Mouse (Mus musculus): ENCODE measurements at regions not wholly inside any gene's neighbourhood (a gene's known extent, or its start where the extent isn't known, plus 50 kb on each side); places are given as distances from the start of the nearest gene placed in this dataset.

DNA sequence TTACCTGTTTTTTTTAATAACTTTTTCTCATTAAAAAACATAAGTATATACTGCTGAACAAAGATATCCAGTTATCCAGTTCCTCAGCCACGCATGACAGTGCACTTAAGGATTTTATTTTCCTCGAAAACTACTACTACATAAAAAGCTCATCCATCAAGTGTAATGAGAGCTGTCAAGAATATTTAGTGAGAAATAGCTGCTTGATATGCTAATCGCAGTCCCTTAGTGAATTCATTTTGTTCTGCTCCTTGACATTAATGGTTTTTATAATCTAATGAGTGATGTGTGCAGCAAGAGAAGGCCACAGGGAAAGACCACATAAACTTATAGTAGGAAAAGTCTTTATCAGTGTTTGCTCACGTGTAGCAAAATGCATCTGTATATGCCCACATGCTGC, 754.0 kb upstream of the Slc39a10 start:
- TF ChIP-seq CTCF (IDR thresholded peaks at IDR 0.05; ENCODE audit: low read depth) (no peak), EP300 (optimal IDR thresholded peaks at IDR 0.05) (no peak)
